Mouse (Mus musculus): ENCODE results near the gene Plek.
"Not testable (repeated sequence)": the region's sequence is repeated elsewhere in the genome, so short reads cannot be mapped to it uniquely, and the experiment has no call there.

DNA sequence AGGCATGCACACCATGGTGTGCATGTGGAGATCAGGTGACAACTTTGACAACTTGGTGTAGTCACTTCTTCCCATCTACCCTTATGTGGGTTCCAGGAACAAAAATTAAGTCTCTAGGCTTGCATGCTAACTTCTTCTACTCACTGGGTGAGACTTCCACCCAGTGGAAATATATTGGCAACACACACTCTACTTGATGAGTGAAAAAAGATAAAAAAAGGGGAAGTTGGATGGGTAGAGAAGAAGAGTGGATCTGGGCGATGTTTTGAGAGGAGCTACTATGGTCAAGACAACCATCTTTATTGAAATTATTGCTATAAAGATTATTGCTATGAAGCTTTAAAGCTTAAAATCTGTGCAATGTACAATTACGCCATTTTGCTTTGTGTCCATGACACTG lies 17.2 kb upstream of the Plek start:
- TF ChIP-seq POLR2A (IDR thresholded peaks at IDR 0.05; ENCODE audit: insufficient read depth, low read length); CTCF (IDR thresholded peaks at IDR 0.05; ENCODE audit: low read depth, low read length): not testable (repeated sequence)
